In genomic region chr2:20072377-20072776, GRCm38 (mm10) we compare ENCODE assay signal across 11 mouse cellular contexts.
"Had no signal": no experiment of that assay in that cellular context is flagged by ENCODE, and none has a peak within 500 bp of the region (broad histone marks: within the 10 kb centered on the region; RNA-seq: fewer than 3 reads in every experiment).

No protein-coding gene starts in this region.

- H3K4me3 ChIP-seq: limb, embryonic 15.5 days; liver, embryonic 12.5 days had no signal

- H3K9me3 ChIP-seq: limb, embryonic 15.5 days; liver, embryonic 12.5 days had no signal

- H3K27ac ChIP-seq: limb, embryonic 15.5 days; liver, embryonic 12.5 days had no signal

- ATAC-seq: intestine, postnatal 0 days; liver, embryonic 12.5 days had no signal

- H3K36me3 ChIP-seq: limb, embryonic 15.5 days; liver, embryonic 12.5 days had no signal

- H3K9ac ChIP-seq: limb, embryonic 15.5 days; liver, embryonic 12.5 days had no signal

- H3K4me1 ChIP-seq: limb, embryonic 15.5 days; liver, embryonic 12.5 days had no signal

- H3K27me3 ChIP-seq: limb, embryonic 15.5 days; liver, embryonic 12.5 days had no signal

- DNase-seq: kidney, adult 8-10 months; kidney, postnatal 25 days; layer of hippocampus, postnatal 36 days; right cerebral cortex, postnatal 4 days; spleen, adult 18-20 months; thymus, adult 2 months; thymus, postnatal 25 days had no signal

- H3K4me2 ChIP-seq: limb, embryonic 15.5 days; liver, embryonic 12.5 days; midbrain, embryonic 11.5 days had no signal
